Mouse (Mus musculus): ENCODE results near the gene Ebf1. TPM values are rescaled to one million over a fixed set of nuclear protein-coding genes. Genes with fewer than 3 reads are reported as not detected.

Gene Ebf1
- total RNA-seq, 1 experiment from 2014 or later, result 7.4 TPM

- no peak for ATAC-seq (replicated peaks; ENCODE audit: insufficient number of reproducible peaks, low FRiP score, low TSS enrichment, poor library complexity, severe bottlenecking)
These were observed 884 bp upstream of the Ebf1 start for GRCm38 (mm10) chr11:44616078-44616787.

- ATAC-seq (replicated peaks; ENCODE audit: insufficient number of reproducible peaks, low FRiP score, low TSS enrichment, poor library complexity, severe bottlenecking), result no peak
These were observed 843 bp downstream of the Ebf1 start for GRCm38 (mm10) chr11:44617734-44618586.

DNA sequence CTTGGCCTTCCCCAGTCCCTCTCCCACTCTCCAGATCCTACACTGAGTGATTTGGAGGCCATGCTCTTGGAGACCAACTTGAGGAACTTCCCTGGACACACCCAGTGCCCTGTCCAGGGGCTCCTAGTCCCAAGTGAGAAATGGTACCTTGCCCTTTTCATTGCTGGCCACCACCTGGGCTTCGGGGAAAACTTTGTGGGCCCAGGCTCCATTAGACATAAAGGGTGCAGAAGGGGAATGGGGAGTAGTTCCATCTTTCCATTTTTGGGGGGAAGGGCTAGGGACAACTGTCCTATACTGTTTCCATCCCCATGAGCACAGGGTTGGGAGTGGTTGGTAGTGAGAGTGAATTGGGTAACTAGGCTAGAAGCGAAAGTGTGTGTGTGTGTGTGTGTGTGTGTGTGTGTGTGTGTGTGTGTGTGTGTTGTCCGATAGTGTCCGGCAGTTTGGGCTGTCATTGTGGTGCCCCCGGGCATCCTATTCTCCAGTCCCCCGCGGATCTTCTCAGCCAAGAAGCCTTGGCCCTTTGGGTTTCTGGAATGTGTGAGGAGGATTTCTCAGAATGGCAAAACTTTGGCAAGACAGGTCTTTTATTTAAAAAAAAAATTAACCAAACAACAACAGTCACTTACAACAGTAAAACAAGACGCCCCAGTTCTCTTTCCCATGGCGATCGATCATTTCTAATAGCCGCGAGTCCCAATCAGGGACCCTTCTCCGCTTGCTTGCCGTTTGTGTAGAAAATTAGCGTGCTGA lies 2.2 kb downstream of the Ebf1 start:
- no peak for ATAC-seq (replicated peaks; ENCODE audit: insufficient number of reproducible peaks, low FRiP score, low TSS enrichment, poor library complexity, severe bottlenecking)

DNA sequence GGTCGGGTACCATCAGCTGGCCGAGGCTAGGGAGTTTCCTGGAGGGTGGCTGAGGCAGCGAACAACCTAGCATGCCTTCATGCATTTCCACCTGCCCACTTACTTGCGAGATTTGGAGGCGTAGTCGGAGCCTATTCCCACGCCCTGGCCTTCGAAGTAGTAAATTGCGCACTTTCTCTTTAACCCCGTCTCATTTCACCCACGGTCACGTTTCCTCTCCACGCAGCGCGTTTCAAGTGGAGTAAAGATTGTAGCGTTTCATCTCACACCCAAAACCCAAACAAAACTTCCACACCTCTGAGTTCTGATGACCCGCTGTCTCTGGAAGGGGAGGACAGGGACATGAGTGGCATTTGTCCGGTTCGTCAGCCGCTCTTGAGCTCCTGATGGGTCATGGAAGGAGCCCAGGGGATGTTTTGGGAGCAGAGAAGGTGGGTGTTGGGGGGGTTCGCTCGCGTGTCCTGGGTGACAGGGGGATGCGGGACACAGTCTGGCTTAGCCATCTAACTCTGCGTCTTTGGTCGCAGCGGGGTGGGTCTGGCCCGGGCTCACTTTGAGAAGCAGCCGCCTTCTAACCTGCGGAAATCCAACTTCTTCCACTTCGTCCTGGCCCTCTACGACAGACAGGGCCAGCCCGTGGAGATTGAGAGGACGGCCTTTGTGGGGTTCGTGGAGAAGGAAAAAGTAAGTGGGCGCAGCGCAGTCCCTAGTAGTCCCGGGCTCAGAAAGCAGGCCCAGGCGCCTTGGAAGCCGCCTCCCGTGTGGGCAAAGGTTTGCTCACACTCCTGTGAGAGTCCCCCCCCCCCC lies 3.0 kb downstream of the Ebf1 start:
- ATAC-seq (replicated peaks; ENCODE audit: insufficient number of reproducible peaks, low FRiP score, low TSS enrichment, poor library complexity, severe bottlenecking), result no peak

- no peak for ATAC-seq (replicated peaks; ENCODE audit: insufficient number of reproducible peaks, low FRiP score, low TSS enrichment, poor library complexity, severe bottlenecking)
These were observed 3.8 kb downstream of the Ebf1 start for GRCm38 (mm10) chr11:44620694-44621446.

DNA sequence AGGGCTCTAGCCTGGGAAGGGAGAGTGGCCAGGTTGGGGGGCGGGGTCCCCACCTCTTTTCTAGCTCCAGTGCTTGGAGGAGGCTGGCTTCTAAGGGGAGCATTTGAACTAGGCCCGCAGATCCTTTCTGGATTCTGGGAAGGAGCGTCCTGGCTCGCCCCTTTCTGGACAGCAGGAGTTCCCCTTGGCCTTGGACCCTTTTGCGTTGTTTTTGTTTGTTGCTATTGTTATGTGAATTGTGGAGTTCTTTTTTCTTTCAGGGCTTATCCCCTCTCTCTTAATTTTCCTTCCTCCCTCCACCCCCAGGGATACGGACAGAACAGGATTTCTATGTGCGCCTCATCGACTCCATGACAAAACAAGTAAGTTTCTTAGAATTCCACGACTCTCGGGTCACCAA lies 4.5 kb downstream of the Ebf1 start:
- ATAC-seq (replicated peaks; ENCODE audit: insufficient number of reproducible peaks, low FRiP score, low TSS enrichment, poor library complexity, severe bottlenecking), result no peak

GRCm38 (mm10) chr11:44622023-44622731 lies 5.1 kb downstream of the Ebf1 start:
- ATAC-seq (replicated peaks; ENCODE audit: insufficient number of reproducible peaks, low FRiP score, low TSS enrichment, poor library complexity, severe bottlenecking), result no peak

GRCm38 (mm10) chr11:44624564-44624963 lies 7.4 kb downstream of the Ebf1 start:
- ATAC-seq (replicated peaks; ENCODE audit: insufficient number of reproducible peaks, low FRiP score, low TSS enrichment, poor library complexity, severe bottlenecking), result 0 out of 2 replicates have a peak, but pooled peaks have one; percentile 43

DNA sequence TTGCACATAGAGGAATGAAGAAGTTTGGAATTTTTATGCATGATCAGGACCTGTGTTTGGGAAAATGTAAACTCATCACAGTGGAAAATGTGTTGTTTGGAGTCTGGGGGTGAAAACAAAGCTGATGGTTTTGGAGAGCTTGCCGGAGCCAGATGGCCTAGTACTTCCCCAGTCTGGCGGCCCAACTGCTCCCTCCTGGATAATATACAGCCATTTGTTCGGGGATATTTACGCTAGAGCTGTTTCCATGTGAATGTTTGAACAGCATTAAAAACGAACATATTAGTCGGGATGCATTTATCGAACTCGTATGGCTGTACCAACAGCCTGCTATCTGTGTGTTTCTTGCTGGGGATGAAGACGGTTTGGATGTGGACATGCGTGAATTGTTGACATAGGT lies 8.9 kb downstream of the Ebf1 start:
- no peak for ATAC-seq (replicated peaks; ENCODE audit: insufficient number of reproducible peaks, low FRiP score, low TSS enrichment, poor library complexity, severe bottlenecking)

GRCm38 (mm10) chr11:44628412-44628811 lies 11.3 kb downstream of the Ebf1 start:
- no peak for ATAC-seq (replicated peaks; ENCODE audit: insufficient number of reproducible peaks, low FRiP score, low TSS enrichment, poor library complexity, severe bottlenecking)

- no peak for ATAC-seq (replicated peaks; ENCODE audit: insufficient number of reproducible peaks, low FRiP score, low TSS enrichment, poor library complexity, severe bottlenecking)
These were observed 15.2 kb downstream of the Ebf1 start for GRCm38 (mm10) chr11:44632064-44632968.

GRCm38 (mm10) chr11:44633001-44633693 lies 16.0 kb downstream of the Ebf1 start:
- ATAC-seq (replicated peaks; ENCODE audit: insufficient number of reproducible peaks, low FRiP score, low TSS enrichment, poor library complexity, severe bottlenecking), result no peak

DNA sequence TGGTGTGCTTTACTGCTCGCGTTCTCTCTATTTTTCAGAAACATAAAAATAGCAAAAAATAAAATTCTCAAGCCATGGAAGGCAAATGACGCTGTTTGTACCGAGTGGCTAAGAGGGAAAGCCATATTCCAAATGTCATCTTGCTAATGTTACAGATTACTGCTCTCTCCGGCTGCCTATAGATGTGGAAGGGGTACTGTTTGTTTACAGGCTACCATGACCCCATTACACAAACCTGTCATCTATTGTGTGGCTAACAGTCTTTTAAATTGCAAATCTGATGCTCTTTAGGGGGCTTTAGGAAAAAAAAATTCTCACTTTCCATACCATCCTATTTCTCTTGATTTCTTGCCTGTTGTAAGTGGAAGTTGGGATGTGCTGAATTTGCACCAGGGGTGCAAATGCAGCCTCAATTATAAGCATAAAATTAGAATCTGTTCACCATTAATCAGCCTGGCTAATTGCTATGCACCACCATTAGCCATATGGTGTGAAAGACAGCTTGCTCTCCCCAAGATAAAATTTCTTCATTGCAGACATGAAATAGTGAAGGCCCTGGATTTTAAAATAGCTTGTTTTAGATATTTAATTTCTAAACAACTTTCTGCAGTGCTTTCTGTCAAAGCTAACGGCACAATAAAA lies 17.6 kb downstream of the Ebf1 start:
- ATAC-seq (replicated peaks; ENCODE audit: insufficient number of reproducible peaks, low FRiP score, low TSS enrichment, poor library complexity, severe bottlenecking), result no peak

- no peak for ATAC-seq (replicated peaks; ENCODE audit: insufficient number of reproducible peaks, low FRiP score, low TSS enrichment, poor library complexity, severe bottlenecking)
These were observed 19.1 kb downstream of the Ebf1 start for GRCm38 (mm10) chr11:44636241-44636640.

- no peak for ATAC-seq (replicated peaks; ENCODE audit: insufficient number of reproducible peaks, low FRiP score, low TSS enrichment, poor library complexity, severe bottlenecking)
These were observed 21.2 kb downstream of the Ebf1 start for GRCm38 (mm10) chr11:44638193-44638754.

All from monocyte, adult 5-6 weeks (primary cell).